Mouse (Mus musculus) ES-Bruce4 (cell line): Measurements from ENCODE around the gene Olfr630.

Experiments
- CTCF ChIP-seq: IDR thresholded peaks from one replicate; pipeline ENCODE4 v1.8.1; 2011; ENCODE audit warnings: low read depth, low read length
- EP300 ChIP-seq: IDR thresholded peaks from 2 replicates; pipeline ENCODE4 v1.6.1; 2011; ENCODE audit warnings: low read depth, low read length; ENCODE audit not compliant: insufficient read depth
- POLR2A ChIP-seq: IDR thresholded peaks from one replicate; pipeline ENCODE4 v1.8.1; 2011; ENCODE audit warnings: low read length; ENCODE audit not compliant: insufficient read depth

DNA sequence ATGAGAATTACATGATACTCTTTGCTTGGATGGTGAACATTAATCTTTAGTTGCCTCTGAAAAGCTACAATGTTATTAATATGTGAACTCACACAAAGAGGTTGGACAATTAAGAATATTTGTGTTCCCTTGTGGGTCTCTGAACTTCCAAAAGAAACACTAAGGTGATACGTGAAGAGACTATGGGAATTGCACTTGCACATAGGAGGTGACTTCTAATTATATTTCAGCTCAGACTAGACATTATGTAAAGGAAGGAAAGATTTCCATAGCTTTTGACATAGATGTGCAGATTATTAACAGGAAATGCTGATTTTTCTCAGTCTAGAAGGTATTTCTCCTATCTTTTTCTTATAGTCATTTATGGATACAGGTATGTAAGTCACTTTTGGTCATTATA lies 27.1 kb downstream of the Olfr630 start, which contains the start of gene Olfr628:
- no peak for TF ChIP-seq CTCF
- TF ChIP-seq POLR2A = no peak
- TF ChIP-seq EP300 = no peak
